Mouse (Mus musculus): ENCODE results near the gene Vmn1r4.
A peak's percentile ranks its signal among the peaks of the same experiment; 100 is the strongest.

The Vmn1r4 gene

DNA sequence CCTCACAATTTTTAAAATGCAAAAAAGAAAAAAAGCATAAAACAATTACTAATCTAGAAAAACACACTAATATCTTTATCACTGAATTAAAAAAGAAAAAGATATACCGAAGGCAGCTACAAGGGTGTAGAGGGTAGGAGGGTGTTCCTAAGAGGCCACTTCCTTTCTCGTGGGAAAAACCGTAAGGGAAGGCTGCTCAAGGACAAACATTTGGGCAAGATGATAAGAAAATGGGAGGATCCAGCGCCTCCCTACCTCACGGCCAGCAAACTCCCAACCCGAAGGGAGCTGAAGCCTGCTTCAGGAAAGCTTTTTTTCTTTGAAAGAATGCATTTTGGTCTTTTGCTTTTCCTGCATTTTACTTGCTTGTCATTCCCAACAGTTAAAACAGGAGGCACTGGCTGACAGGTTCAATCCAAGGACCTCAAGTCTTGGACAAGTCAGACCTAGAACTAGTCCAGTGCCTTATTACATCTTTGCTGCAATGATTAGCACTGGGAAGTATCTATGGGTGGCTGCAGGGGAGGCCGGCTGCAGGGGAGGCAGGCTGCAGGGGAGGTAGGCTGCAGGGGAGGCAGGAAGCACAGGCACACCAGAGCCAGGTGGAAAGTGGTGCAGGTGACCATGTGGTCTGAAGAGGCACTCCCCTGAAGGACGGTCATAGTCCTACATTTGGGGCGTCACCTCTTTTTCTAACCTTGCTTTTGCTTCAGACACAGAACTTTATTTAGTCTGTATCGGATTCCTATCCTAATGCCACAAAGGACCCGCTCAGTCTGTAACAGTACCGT, 6.0 kb upstream of the Vmn1r4 start:
- DNase-seq = no peak

DNA sequence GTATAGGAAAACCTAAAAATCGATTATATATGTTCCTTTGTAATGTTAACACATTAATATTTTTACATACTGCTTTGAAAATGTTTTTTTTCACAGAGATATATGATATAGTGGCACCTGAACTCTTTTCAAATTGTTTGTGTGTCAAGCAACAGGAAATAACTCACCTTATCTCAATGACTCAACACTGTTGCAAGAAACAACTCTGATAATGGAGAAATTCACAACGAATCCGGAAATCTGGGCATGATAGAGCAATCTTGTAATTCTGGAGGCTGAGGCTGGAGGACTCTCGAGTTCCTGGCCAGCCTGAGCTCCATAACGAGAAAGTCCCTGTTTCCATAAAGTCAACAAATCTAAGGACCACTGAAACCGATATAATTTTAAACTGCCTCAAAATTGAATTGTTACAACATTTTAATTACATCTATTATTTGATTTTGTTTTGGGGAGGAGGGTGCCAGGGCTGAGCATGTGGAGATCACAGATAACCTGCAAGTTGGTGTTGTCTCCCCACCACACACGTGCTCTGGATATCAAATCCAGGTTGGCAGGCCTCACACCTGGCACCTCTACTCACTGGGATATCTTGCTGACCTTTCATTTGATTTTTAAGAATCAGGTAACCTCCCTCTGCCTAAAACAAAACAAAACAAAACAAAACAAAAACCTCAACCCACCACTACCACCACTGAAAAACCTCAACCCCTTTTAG, 4.3 kb upstream of the Vmn1r4 start:
- DNase-seq = no peak

DNA sequence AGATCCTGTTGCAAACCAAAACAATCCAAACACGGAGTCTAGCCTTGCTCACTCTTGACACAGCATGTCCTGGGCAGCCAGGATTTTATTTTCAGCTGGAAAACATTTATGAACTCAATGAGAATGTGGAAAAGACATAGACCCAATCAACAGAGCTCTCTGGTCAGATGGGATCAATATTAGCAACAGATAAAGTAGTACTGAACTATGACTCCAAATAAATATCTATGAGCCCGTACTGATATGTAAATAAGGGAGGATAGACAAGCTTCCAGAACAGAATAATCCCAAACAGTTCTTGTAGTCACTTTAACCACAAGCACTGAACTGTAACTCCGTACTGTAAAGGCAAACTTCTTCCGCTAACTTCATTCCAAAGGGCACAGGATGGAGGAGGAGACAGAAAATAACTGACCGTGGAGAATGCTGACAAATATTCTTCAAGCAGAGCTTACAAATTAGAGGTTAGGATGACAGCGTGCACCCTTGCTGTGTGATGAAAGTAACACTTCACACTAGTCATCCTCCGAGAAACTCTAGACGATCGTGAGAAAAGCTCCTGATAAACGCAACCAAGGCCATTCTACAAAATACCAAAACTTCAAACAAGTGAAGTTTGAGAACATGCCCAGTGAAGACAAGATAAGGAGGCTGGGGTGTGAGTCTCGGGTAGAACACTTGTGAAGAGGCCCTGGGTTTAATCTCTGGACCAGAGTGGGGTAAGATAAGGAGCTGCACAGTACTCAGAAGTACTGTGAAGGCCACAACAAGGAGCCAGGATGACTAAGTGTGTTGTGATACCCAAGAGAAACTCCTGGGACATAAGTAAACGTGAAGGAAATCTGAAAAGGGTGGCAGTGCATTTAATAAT, 3.4 kb upstream of the Vmn1r4 start:
- DNase-seq = peak; percentile 28

DNA sequence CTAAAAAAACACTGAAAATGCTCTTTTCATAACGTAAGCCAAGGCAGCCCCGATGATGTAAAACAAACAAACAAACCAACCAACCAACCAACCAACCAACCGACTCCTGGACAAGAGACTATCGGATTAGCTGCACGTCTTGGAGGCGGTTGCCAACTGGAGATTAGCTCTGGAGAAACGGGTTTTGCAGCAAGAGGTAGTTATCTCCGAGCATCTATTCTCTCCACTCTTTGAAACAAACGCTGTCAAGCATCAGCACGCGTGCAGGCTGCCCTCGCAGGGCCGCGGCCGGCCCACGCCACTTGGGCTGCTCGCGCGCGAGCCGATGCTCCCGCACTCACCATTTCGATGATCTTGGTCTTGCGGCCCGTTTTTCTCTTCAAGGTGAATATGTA, 487 bp upstream of the Vmn1r4 start:
- no peak for DNase-seq

DNA sequence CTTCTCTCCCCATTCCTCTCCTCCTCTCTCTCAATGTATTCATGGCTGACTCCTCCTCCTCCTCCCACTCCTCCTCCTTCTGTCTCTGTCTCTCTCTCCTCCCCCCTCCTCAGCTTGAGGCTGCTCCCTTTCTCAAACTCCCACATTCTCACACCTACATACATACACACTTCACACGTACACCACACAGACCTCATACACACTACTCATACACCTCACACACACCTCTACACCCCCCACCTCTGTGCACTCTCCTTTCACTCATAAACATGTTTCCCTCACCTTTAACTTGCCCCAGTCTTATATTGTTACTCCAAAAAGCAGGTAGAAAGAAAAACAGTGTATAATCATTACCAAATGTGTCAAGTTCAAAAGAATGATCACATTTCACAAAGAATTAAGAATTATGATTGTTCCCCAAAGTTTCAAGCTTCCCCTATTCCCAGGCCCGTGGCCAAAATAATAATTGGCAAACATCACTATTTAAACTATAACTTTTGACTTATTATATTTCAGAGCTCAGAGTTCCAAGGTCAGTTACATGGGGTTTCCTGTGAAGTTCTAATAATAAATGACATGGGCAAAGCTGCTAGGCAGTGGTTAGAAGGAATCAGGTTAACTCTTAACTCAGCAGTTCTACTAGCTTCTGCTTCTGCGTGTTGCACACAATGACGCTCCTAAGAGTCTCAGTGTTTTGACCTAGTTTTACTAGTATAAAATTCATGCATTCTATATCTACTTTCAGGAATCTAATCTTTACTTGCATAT, 8.0 kb downstream of the Vmn1r4 start:
- DNase-seq = no peak

DNA sequence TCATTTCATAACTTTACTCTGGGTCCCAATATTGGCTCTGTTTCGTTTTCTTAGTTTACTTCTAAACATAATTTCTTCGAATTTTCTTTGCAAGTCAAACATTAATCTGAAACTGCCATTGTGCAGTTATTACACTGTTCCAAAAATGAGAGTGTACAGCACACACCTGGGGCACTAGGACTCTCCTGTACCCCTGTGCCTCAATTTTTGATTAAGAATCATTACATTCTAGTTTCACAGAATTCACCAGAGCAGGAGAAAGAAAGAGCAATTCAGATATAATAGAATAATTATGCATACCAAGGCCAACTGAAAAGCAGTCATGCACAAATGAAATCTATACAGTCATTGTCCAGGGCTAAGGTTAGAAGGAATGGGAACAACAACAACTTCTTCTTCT, 8.6 kb downstream of the Vmn1r4 start:
- DNase-seq = no peak

DNA sequence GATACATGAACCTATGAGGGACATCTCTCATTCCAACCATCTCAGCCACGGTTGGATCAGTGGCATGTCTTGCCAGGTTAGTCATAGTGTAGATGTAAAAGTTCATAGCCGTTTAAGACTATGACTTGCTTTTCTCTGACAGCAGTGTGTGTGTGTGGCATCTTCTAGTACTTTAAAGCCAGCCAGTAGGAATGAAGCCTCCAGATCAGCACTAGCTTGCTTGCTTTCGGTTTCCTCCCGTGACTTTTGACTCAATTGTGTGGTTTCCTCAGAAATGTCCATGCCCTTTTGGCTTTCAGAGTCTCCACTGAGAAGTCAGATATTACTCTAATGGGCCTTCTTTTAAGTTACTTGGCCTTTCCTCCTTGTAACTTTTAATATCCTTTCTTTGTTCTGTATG, 10.6 kb downstream of the Vmn1r4 start:
- DNase-seq = no peak

DNA sequence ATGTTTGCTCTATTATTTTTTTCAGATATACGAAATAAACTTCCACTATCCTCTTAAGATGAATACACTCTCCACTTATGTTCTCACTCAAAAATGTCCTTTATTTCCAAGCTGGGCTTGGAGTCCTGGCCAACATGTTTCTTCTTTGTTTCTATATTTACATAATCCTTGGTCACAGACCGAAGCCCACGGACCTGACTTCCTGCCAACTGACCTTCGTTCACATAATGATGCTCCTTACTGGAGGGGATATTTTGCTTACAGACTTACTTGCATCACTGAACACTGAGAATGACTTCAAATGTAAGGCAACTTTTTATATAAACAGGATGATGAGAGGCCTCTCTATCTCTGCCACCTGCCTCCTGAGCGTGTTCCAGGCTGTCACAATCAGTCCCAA, 32.6 kb downstream of the Vmn1r4 start:
- DNase-seq = peak; percentile 73

DNA sequence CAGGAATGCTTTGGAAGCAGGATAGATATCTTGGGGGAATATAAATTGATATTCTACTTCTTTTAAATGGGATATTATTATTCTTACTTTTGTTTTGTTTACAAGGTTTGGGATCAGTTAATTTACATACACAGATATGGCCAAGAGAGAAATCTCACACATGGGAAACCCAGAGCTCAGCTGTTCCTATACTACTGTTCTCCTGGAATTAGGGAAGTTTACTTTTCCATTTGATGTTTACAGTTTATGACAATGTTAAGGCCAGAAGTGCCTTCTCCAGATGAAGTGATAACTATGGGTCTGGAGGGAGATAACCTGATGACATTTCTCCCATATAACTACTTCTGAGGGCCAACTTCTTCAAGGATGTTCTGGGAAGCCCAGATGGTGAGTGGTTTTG, 46.2 kb downstream of the Vmn1r4 start, which contains the start of gene Vmn1r5:
TSS of gene Vmn1r5 (plus strand) at position 301 of the 400 bp plus-strand sequence.
- DNase-seq = no peak

DNA sequence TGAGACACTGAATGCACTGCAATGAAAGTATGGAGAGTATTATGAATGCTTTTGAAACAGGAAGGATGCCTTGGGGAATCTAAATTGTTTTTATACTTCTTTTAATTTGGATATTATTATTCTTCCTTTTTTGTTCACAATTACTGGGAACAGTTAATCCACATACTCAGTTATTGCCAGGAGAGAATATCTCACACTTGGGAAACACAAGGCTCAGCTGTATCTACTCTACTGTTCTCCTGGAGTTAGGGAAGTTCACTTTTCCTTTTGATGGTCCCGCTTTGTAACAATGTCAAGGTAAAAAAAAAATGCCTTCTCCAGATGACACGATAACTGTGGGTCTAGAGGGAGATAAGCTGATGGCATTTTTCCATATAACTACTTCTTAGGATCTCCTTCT, 73.1 kb downstream of the Vmn1r4 start, which contains the start of gene Vmn1r6:
TSS of gene Vmn1r6 (plus strand) at position 301 of the 400 bp plus-strand sequence.
- no peak for DNase-seq
